Mouse (Mus musculus) G1E (cell line): ENCODE results near the gene Ndufb7. TPM values are rescaled to one million over a fixed set of nuclear protein-coding genes. Genes with fewer than 3 reads are reported as not detected.
"Not testable (repeated sequence)": the region's sequence is repeated elsewhere in the genome, so short reads cannot be mapped to it uniquely, and the experiment has no call there.

Experiments
- ATAC-seq: 2 replicates; pipeline ENCODE4 v1.8.0; 2016; ENCODE audit warnings: mild to moderate bottlenecking; ENCODE audit not compliant: insufficient number of reproducible peaks, poor library complexity, low FRiP score, severe bottlenecking; ENCODE audit errors: extremely low read depth
- DNase-seq: peaks from one replicate; pipeline ENCODE4 v3.0.0; 2012; ENCODE audit warnings: low spot score
- H3K27me3 ChIP-seq: 2 replicates; pipeline ENCODE4 v1.6.1; 2012; ENCODE audit warnings: mild to moderate bottlenecking, low read length, inconsistent platforms; ENCODE audit not compliant: insufficient read depth
- H3K36me3 ChIP-seq: replicated peaks from 2 replicates; pipeline ENCODE3; 2012; ENCODE audit warnings: mild to moderate bottlenecking, inconsistent platforms
- H3K4me1 ChIP-seq: 2 replicates; pipeline ENCODE4 v1.6.1; 2012; ENCODE audit warnings: low read depth, low read length, inconsistent platforms, mixed read lengths; ENCODE audit not compliant: insufficient read depth
- H3K4me3 ChIP-seq: 2 replicates; pipeline ENCODE4 v1.5.1; 2012; ENCODE audit warnings: low read depth, mild to moderate bottlenecking, inconsistent platforms, low read length, moderate library complexity, mixed read lengths
- H3K9me3 ChIP-seq: replicated peaks from 2 replicates; pipeline ENCODE4 v1.6.1; 2012; ENCODE audit warnings: inconsistent platforms
- CTCF ChIP-seq: IDR thresholded peaks from 2 replicates; pipeline ENCODE4 v1.5.1; 2012; ENCODE audit warnings: low read depth, low read length, inconsistent platforms, mixed read lengths
- GATA1 ChIP-seq: IDR thresholded peaks from 2 replicates; pipeline ENCODE4 v1.6.1; 2012; ENCODE audit warnings: borderline replicate concordance, low read length, inconsistent platforms, mixed read lengths
- GATA2 ChIP-seq: IDR thresholded peaks from 2 replicates; pipeline ENCODE4 v1.6.1; 2012; ENCODE audit warnings: low read depth, low read length, inconsistent platforms, borderline replicate concordance
- POLR2AphosphoS5 ChIP-seq: IDR thresholded peaks from 2 replicates; pipeline ENCODE4 v1.6.1; 2012; ENCODE audit warnings: low read depth, low read length, inconsistent platforms; ENCODE audit not compliant: insufficient replicate concordance
- TAL1 ChIP-seq: conservative IDR thresholded peaks from 2 replicates; pipeline ENCODE4 v1.6.1; 2012; ENCODE audit warnings: low read depth, low read length, inconsistent platforms, mixed read lengths
- polyA plus RNA-seq: library from polyadenylated mRNA; stranded (reverse); fragments of >175 nt; gene quantifications from 2 replicates; pipeline ENCODE4 v1.2.3, GENCODE M21; 2012
- total RNA-seq, 2 experiments: library from RNA; stranded (forward) in 1 of 2; stranded (reverse) in 1 of 2; fragments of 200-1000 nt in 1 of 2; fragments of >200 nt in 1 of 2; fragmentation: Nextera tagmentation in 1 of 2; gene quantifications; 2 replicates each; pipeline ENCODE4 v1.2.3; 2014 to 2017

The Ndufb7 gene
- total and polyA plus RNA-seq, 3 experiments = 68.9 to 233 (median 144) TPM

DNA sequence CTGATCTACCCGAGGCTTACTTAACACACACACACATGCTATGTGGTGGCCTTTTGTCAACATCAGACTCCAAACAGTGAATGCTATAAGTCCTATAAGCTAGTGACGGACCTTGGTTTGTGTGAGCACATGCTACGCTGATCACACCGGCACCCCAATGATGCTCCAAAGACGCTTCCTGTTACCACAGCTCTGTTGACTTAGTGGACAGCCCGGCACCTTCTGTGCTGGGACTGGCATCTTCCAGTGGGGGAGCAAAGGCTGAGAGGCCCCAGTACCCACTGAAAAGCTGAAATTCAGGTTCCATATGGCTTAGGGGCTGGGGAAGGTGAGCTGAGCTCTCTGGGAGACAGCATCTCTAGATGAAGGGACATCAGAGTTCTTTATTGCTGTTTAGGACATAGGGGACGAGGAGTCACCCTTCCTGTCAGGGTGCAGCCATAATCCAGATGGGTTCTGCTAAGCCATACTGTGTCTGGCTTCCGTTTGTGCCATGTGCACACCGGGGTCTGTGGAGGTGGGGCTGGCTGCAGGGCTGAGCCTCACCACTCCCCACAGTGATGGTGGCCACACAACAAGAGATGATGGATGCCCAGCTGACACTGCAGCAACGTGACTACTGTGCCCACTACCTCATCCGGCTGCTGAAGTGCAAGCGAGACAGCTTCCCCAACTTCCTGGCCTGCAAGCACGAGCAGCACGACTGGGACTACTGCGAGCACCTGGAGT is 4.0 kb downstream of the Ndufb7 start:
- Histone ChIP-seq H3K36me3 (peaks cover 74% of the 10 kb centered on the region), H3K4me3 (no peak overlapping the region), H3K9me3 (no peaks in the 10 kb centered on the region), H3K4me1 (peaks cover 67% of the 10 kb centered on the region), H3K27me3 (no peaks in the 10 kb centered on the region)
- no peak for DNase-seq
- TF ChIP-seq GATA2 = no peak
- TF ChIP-seq POLR2AphosphoS5 = no peak
- TF ChIP-seq TAL1 = no peak
- TF ChIP-seq CTCF = no peak
- TF ChIP-seq GATA1 = no peak
- no peak for ATAC-seq

DNA sequence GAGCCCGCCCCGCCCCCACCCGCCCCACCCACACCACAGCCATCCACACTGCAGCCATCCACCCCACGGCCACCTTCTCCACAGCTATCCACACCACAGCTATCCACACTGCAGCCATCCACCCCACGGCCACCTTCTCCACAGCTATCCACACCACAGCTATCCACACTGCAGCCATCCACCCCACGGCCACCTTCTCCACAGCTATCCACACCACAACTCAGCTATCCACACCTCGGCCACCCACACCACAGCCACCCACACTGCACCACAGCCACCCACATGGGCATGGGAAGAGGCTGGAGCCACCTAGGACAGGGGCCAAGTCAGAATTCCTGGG is 4.5 kb downstream of the Ndufb7 start:
- H3K9me3 ChIP-seq, H3K27me3 ChIP-seq, ATAC-seq, DNase-seq, H3K4me3 ChIP-seq: not testable (repeated sequence)
- H3K4me1 ChIP-seq = peaks cover 70% of the 10 kb centered on the region
- peaks cover 80% of the 10 kb centered on the region for H3K36me3 ChIP-seq

DNA sequence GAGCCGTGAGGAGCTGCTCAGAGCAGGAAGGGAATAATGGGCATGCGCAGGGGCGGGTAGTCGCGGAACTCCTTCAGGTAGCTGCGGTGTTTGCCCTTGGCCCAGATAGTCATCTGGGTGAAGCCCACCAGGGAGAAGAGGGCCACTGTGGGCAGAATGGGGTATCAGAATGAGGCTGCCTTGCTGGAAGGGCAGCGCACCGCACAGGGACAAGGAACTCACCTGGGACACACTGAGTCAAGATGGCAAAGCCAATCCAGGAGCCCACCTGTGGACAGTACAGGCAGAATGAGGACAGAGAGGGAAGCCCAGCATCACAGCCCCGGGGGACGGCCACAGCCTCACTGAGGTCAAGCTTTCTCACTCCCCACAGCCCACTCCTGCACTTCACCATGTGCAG is 5.3 kb downstream of the Ndufb7 start:
- H3K4me1 ChIP-seq = peaks cover 66% of the 10 kb centered on the region
- no peak for DNase-seq
- no peaks in the 10 kb centered on the region for H3K27me3 ChIP-seq
- no peak overlapping the region for H3K4me3 ChIP-seq
- no peak for TF ChIP-seq CTCF
- no peak for TF ChIP-seq GATA1
- no peak for TF ChIP-seq POLR2AphosphoS5
- no peak for TF ChIP-seq TAL1
- TF ChIP-seq GATA2 = no peak
- H3K36me3 ChIP-seq = peaks cover 88% of the 10 kb centered on the region
- no peak for ATAC-seq
- no peaks in the 10 kb centered on the region for H3K9me3 ChIP-seq

DNA sequence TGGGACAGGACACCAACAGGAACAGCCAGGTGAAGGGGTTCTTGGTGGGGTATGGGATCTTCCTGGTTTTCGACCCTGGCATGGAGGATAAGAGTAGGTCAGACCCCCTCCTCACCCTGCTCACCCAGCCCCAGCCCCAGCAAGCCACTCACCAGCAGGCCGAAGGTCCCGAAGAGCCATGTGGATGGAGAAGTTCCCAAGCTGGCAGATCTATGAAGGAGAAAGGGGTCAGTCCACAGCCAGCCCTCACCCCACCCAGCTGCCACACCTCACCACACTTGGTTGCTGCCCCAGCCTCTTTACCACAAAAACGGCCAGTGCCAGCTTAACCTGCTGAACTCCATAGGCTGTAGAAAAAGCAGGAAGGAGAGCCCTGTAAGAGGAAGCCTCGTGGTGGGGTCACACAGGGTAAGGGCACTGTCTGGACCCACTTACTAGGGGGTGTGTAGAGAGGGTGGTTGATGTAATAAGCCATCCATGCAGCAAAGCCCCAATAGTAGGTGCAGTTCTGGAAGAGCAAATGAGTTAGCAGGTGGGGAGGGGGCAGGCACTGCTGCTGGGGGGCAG is 5.9 kb downstream of the Ndufb7 start:
- H3K36me3 ChIP-seq = peaks cover 93% of the 10 kb centered on the region
- TF ChIP-seq TAL1 (no peak), CTCF (no peak), POLR2AphosphoS5 (no peak), GATA1 (no peak), GATA2 (no peak)
- H3K9me3 ChIP-seq = no peaks in the 10 kb centered on the region
- DNase-seq (no peak), ATAC-seq (no peak)
- no peak overlapping the region for H3K4me3 ChIP-seq
- no peaks in the 10 kb centered on the region for H3K27me3 ChIP-seq
- H3K4me1 ChIP-seq = peaks cover 62% of the 10 kb centered on the region

DNA sequence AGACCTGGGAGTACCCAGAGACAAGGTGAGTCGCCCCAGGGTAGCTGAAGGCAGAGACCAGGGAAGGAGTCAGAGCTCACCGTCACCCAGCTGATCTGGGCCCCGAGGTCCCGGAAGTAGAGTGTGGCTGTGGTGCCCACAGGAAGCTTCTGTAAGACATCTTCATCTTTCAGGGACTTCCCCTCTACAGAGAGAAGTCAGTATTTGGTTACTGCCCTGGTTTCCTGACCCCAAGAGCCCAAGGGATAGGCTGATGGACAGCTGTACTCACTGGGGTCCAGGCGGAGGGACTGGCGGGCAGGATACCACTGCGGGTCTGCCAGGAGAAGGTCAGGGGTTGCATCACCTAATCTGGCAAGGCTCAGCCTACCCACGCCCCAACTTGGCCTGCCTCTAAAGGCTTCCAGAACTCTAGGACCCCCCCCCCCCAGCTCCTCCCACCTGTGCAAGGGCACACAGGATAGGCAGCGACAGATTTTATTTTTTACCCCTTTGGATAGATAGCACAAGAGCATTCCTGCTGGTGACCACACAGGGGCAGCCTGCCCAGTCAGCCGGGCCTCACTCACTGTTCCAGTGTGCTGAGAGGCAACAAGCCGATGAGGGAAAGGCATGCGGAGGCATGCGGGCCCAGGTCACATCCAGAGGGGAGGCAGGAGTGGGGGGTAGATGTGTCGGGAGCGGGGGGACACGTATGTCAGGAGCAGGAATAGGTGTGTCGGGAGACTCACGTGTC is 6.8 kb downstream of the Ndufb7 start:
- H3K36me3 ChIP-seq = peaks cover 98% of the 10 kb centered on the region
- no peak for DNase-seq

DNA sequence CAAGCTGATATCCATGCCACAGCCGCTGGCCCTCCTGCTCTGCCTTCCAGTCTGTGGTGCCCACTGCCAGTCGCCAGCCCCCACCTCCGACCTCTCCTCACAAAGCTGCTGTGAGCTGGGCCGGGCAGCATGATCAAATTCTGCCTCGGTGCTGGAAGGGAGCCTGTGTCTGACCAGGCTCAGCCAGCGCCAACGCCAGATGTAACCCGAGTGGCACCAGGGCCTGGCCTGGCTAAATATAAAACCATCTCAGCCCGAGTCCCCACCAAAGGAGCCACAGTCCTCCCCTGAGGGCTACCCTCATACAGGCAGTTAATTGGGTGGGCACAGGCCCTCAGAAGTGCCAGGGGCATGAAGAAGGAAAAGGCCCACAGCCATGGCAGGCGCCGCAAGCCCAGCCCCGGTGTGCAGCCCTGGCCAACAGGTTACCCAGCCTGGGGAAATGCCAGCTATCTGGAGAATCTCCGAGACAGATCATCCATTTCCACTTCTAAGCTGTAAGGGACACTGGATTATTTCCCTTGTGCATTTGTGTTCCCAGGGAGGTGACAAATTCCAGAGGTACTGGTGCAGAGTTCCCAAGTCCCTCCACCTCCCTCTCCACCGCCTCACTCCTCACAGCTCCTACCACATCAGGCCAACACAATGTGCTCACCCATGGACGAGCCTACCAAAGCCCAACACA is 8.3 kb downstream of the Ndufb7 start:
- Histone ChIP-seq H3K4me1 (peaks cover 50% of the 10 kb centered on the region), H3K4me3 (no peak overlapping the region), H3K9me3 (no peaks in the 10 kb centered on the region), H3K27me3 (no peaks in the 10 kb centered on the region), H3K36me3 (peaks cover 99% of the 10 kb centered on the region)
- ATAC-seq (no peak), DNase-seq (no peak)
- TF ChIP-seq POLR2AphosphoS5 = no peak
- no peak for TF ChIP-seq GATA1
- no peak for TF ChIP-seq GATA2
- TF ChIP-seq CTCF = no peak
- no peak for TF ChIP-seq TAL1

More for the DNA sequence above, 6.8 kb downstream of the Ndufb7 start:
- Histone ChIP-seq H3K9me3 (no peaks in the 10 kb centered on the region), H3K4me3 (no peak overlapping the region), H3K27me3 (no peaks in the 10 kb centered on the region), H3K4me1 (peaks cover 57% of the 10 kb centered on the region)
- no peak for ATAC-seq
- TF ChIP-seq GATA1 (no peak), POLR2AphosphoS5 (no peak), GATA2 (no peak), TAL1 (no peak), CTCF (no peak)
